Mouse (Mus musculus): ENCODE results near the gene Eif4g3.
A peak's percentile ranks its signal among the peaks of the same experiment; 100 is the strongest.

Eif4g3 gene

GRCm38 (mm10) chr4:138217951-138218685 is 225.3 kb downstream of the Eif4g3 start:
- DNase-seq (ENCODE audit: low read depth, low spot score): no peak

GRCm38 (mm10) chr4:138219331-138219730 is 226.5 kb downstream of the Eif4g3 start:
- no peak for DNase-seq (ENCODE audit: low read depth, low spot score)

GRCm38 (mm10) chr4:138220761-138221160 is 227.9 kb downstream of the Eif4g3 start:
- DNase-seq (ENCODE audit: low read depth, low spot score): no peak

DNA sequence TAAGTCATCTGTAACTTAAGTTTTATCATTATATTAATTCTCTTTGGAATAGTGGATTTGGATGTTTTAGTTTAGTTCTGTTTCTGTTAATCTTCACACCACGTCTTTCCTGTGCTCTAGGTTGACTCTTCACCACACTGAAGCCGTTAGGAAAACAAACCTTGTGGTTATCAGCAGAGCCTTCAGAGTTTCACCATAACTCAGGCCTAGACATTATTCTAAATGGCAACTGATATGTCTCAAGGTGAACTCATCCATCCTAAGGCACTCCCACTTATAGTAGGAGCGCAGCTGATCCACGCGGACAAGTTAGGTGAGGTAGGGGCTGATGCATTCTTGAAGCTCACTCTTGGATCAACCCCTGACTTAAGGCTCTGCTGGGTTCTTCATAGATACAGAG is 228.6 kb downstream of the Eif4g3 start:
- DNase-seq (ENCODE audit: low read depth, low spot score): no peak

DNA sequence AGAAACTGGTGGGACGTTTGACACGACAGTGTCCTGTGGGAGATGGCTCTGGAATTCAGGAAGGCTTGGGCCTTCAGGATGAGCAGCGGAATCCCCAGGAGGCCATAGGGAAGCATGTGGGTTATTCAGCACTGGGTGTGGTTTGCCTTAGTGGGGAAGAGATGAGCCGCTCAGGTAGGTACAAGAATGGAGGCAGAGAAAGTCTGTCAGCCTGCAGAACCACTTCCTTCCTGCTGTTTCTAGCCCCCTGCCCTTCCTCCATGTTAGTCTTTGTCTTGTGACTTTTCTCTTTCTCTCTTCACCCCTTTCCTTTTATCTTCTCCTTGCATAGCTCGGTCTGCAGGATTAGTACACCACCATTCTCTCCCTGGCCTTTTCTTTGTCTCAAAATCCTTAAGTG is 229.6 kb downstream of the Eif4g3 start:
- no peak for DNase-seq (ENCODE audit: low read depth, low spot score)

DNA sequence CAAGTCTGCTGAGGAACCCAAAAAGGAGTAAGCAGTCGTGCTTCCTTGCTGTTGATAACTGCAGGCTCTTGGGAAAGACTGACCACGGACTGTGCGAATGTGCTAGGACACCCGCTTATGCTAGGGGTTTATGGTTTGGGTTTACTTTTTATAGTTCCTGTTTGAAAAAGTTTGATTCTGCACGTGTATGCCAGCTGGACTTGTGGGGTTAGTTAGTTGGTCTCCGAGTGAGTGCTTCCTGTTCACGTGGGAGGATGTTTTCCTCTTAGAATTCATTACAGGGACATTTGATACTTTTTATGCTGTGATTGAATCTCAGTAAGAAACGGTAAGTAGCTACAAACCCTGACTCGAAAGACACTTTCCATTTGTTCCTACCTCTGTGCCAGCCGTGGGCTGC is 230.8 kb downstream of the Eif4g3 start:
- DNase-seq (ENCODE audit: low read depth, low spot score): no peak

- no peak for DNase-seq (ENCODE audit: low read depth, low spot score)
Measured at GRCm38 (mm10) chr4:138246756-138247665, 254.2 kb downstream of the Eif4g3 start.

- peak; percentile 71 for DNase-seq (ENCODE audit: low read depth, low spot score)
Measured at GRCm38 (mm10) chr4:138250088-138250960, 257.5 kb downstream of the Eif4g3 start, which contains the start of the genes Sh2d5 and Kif17. Sh2d5 (plus strand) TSS chr4:138250403. Kif17 (plus strand) TSS chr4:138250435.

DNA sequence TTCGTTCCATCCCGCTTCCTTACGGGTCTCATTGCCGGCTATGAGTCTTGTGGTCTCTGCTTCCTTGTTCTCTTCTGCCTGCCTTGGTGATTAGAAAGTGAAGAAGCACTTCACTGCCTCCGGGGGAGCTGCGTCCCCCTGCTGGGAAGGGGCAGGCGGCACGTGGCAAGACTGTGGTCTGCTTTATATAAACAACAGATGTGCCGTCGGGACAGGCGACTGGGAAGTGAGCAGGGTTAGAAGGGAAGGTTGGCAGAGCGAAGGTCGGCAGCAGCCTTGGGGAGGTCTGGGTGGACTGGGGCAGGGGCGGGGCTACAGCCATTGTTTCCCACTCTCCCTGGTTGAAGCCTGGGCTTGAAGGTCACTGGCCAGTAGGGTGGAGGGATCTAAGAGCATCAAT is 259.0 kb downstream of the Eif4g3 start:
- peak; percentile 56 for DNase-seq (ENCODE audit: low read depth, low spot score)

DNA sequence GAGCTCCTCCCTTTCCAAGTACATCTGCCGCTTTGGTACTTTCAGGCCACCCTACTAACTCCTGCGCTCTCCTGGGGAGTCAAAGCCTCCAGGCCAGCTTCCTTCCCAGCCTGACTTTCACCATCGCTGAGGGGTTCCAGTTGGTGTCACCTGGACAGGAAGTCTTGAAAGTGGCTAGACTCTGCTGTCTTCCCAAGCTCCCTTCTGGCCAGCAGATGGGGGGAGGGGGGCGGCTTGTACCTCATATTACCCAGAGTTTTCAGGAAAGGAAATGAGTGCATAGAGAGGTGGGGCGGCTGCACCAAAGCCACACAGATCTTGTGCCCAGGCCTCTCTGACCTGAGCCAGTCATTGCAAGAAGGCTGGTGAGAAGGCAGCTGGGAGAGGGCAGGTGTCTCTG is 259.4 kb downstream of the Eif4g3 start:
- no peak for DNase-seq (ENCODE audit: low read depth, low spot score)

- no peak for DNase-seq (ENCODE audit: low read depth, low spot score)
Measured at GRCm38 (mm10) chr4:138257116-138257687, 264.4 kb downstream of the Eif4g3 start.
